Mouse (Mus musculus): Measurements from ENCODE around the gene Mgat4e.
"Not testable (repeated sequence)": the region's sequence is repeated elsewhere in the genome, so short reads cannot be mapped to it uniquely, and the experiment has no call there.

The Mgat4e gene

DNA sequence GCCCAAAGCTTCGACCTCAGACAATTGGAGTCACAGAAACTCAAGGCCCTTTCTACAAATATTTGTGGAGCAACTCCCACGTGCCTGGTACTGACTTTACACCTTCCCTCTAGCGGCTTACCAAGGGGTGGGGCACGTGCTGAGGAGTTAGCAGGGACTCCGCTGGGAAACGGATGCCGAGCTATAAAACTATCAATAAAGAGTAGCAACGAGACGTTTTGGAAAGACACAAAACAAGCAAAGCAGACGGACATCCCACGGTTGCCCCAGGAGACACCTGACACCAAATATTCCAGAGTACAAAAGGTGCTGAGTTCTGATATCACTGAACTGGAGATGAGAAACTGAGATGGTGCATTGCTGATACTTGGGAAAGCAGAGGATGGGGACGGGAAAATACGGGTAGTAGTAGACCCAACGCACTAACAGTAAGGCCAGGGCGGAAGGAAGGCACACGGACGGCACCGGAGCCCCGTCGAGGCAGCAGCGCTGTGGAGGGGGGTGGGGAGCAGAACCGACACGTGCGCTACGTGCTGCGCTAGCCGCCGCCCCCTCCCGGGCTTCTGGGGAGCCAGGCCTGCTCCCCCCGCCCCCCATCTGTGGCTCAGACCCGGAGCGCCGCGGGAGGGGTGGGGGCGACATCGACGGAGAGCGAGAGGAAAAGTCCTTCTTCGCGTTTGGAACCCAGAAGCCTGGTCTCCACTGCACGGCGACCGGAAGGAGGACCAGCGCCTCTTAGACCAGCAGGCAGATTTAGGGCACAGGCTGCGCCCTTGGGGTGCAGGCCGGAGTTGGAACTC lies 6.6 kb upstream of the Mgat4e start:
- peak; percentile 87 for DNase-seq

DNA sequence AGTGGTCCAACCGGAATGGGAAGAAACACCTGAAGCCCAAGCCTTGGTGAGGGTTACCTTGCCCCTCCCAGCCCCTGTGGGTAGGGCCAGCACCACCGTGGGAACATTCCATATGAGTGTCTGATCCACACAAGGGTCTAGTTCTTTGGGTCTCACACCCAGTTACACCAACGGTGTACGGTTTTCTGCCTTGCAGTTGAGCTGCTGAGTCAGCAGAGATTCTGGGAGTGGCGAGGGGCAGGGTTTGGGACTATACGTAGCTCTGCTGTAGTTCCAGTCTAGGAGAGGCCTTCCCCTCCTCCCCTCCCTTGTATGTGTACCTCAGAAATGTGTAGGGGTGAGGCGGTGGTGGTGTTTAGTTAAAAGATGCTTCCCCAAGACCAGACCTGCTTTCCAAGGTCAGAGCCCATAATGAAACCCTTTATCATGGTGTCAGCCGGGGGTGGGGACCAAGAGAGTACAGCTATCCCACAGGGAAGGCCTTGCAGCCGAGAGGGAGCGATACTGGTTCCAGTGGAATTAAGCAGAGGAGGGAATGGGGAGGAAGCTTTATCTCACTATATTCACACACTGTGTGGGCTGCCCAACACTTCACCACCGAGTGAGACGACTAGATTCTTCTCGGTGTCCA lies 5.9 kb upstream of the Mgat4e start:
- no peak for DNase-seq

GRCm38 (mm10) chr1:134552396-134552795 lies 2.9 kb upstream of the Mgat4e start:
- no peak for DNase-seq

DNA sequence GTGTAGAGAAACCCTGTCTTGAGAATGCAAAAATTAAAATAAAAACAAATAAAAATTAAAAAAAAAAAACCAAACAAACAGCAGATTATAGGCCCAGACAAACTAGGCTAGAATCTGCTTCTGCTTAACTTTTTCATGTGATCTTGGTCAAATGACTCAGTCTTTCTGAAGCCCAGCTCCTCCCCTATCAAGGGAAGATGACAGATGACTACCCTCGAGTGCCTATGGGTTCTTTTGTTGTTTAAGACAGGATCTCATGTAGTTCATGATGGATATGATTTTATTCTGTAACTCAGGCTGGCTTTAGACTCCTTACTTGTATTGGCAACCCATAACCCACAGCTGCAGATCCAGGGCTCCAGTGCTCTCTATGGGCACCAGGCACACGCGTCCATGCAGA lies 2.4 kb upstream of the Mgat4e start:
- DNase-seq = no peak

DNA sequence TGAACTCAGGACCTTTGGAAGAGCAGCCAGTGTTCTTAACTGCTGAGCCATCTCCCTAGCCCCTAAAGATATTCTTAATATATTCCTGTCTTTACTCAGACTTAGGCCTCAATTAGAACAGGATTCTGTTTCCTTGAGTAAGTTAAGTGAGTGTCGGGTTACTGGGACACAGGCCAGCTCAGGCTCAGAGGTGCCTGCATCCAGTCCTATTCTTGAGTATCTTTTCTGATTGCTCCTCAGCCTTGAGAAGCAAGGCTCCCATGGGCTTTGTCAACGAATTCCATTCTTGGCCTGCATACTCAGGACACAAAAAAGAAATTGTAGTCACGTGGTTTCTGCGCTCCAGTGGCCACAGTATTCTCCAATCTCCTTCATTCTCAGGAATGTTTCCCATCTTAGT lies 1.3 kb downstream of the Mgat4e start:
- DNase-seq = no peak

DNA sequence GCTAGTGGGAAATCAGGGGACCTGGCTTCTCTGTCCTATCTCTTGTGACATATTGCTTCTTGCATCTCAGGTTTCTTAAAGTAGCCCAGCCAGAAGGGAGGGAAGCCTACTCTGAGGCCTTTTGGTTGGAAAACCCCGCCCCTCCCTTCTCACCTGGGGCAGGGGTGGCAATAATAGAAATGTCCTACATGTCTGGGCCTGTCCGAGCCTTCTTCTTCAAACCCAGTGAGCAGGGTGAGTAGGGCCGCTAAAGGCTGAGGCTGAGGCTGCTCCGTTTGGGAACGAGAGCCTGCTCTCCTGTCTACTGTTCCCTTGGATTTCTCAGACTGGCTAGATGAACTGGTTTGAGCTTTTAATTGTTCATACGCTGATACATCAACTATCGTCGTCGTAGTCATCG lies 8.9 kb downstream of the Mgat4e start:
- DNase-seq = no peak

- no peak for DNase-seq
These were observed 14.0 kb downstream of the Mgat4e start for GRCm38 (mm10) chr1:134535513-134535912.

GRCm38 (mm10) chr1:134535054-134535453 lies 14.4 kb downstream of the Mgat4e start:
- DNase-seq = no peak

GRCm38 (mm10) chr1:134533710-134534109 lies 15.8 kb downstream of the Mgat4e start:
- not testable (repeated sequence) for DNase-seq

DNA sequence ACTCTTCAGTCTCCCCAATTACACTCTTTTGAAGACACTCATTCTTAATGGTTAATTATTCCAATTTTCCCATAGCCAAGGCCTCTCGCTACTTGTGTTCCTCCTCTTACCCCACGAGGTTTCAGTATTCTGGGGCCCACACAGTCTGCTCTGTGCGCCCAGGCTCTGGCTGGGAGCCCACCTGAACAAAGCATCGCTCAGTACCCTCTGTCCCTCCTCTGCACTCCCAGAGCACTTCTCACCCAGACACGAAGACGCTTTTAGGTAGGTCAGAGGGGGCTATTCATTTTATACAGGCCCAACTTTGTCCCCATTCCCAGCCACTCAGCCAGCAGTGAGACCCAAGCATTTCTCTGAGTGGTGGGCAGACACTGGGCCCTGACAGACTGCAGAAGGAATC lies 18.9 kb downstream of the Mgat4e start:
- DNase-seq = no peak

DNA sequence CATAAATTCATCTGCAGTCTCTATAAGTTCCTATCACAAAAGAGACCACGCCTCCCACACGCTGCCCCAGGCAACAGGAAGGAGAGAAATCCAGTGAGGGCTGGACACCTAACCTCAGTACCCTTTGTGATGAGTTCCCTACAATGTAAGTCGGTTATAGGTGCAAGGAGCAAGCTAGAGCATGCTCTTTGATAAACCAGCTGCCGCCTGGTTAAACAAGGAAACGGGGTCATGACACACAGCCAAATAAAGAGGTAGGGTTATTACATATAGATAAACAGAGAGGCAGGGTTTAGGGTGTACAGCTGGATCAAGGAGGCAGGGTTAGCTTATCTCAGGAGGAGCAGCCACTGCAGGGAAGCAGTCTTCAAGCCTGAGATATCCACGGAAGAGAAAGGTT lies 22.7 kb downstream of the Mgat4e start:
- DNase-seq = peak; percentile 37

GRCm38 (mm10) chr1:134525015-134525414 lies 24.5 kb downstream of the Mgat4e start:
- DNase-seq = no peak

- DNase-seq = peak; percentile 52
These were observed 25.1 kb downstream of the Mgat4e start for GRCm38 (mm10) chr1:134524424-134524823.

- no peak for DNase-seq
These were observed 27.2 kb downstream of the Mgat4e start for GRCm38 (mm10) chr1:134522325-134522724.

GRCm38 (mm10) chr1:134521163-134521562 lies 28.3 kb downstream of the Mgat4e start:
- DNase-seq = no peak

DNA sequence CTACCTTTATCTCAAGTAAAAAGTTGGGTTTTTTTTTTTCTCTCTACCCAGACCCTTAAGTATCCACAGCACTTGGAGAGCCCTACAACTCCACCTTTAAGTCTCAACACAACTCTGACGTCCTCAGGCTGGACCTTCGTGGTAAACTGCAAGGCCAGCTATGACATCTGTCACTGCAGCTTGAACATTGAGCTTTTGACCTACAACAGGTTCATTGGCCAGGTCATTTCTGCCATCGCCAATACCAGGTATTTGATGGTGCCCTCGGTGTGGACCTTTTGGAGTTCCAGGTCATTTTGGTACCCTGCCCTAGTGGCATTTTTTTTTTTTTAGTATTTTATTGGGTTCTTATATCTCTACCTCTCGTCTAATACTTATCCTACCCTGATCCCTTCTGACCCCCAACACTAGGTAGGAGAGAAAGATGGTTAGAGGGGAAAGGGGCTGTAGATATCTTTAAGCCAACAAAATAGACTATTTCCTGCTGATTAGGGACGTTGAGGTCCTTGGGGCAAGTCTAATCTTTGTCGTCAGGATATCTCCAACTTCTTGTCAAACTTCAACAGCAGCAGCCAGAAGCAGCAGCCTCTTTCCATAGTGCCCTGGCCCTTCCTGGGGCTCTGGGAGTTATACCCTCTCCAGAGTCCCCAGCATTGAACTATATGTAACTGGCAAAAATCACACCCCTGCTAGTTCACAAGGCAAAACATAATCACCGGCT lies 29.3 kb downstream of the Mgat4e start:
- no peak for DNase-seq

GRCm38 (mm10) chr1:134519201-134519600 lies 30.3 kb downstream of the Mgat4e start:
- DNase-seq = not testable (repeated sequence)

GRCm38 (mm10) chr1:134518677-134519076 lies 30.8 kb downstream of the Mgat4e start:
- DNase-seq = peak; percentile 88

GRCm38 (mm10) chr1:134517841-134518240 lies 31.6 kb downstream of the Mgat4e start:
- DNase-seq = not testable (repeated sequence)

DNA sequence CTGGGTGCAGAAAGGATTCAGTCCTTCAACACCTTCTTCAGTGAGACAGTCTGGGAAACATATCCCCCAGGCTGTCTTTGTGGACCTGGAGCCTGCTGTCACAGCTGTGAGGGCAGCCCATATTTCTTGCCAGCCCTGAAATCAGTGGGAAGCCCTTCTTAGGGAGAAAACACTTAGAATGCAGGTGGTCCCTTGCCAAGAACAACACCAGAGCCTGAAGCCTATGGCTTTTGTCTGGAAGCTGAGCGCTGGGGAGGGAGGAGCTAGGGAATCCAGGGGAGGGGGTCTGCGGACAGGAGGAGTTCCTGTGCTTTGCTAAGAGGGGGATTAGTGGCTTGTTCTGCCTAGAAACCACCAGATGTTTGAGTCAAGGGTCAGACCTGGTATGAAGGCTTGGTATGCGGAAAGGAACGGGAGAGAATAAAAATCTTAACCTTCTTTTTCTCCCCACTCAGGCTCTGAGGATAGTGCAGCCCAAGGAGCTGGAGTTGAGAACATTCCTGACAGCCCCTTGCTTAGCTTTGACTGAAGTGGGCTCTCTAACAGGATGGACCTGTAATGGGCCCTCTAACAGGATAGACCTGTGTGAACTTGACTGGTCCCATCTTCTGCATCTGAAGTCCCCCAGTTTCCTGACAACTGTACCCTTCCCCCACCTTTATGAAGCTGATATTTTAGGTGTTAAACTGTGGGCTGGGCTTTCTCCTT lies 32.8 kb downstream of the Mgat4e start:
- no peak for DNase-seq

GRCm38 (mm10) chr1:134515891-134516290 lies 33.6 kb downstream of the Mgat4e start:
- no peak for DNase-seq

DNA sequence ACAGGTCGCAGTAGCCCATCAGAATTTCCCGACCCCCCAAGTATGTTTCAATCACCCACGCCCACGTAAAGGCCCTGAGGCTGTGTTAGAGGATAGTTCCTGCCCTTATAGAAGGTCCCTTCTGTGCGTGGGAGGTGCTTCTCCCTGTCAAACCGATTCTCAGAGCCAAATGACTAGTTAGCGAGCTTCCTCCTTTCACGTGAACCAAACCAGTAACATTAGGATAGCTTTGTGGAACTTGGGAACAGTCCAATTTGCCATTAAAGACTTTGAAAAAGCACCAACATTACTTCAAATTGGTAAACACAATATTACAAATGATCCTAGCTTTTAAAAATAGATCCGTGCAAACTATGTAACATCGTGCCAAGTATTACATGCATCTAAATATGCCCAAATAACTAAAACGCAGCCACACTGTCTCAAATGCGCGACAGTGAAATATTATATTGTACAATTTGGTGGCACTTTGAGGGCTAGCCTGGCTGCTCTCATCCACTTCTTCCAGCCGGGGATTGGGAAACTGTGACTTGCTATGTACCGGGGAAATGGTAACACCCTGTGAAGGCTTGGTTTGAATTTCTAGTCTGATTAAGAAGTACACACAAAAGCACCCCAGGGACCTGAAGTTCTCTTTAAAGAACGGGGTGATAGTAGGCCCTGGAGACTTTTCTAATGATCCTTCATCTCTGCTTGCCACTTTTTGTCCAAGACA lies 35.4 kb downstream of the Mgat4e start:
- DNase-seq = no peak
